Mouse (Mus musculus): ENCODE measurements at regions not wholly inside any gene's neighbourhood (a gene's known extent, or its start where the extent isn't known, plus 50 kb on each side); places are given as distances from the start of the nearest gene placed in this dataset.

DNA sequence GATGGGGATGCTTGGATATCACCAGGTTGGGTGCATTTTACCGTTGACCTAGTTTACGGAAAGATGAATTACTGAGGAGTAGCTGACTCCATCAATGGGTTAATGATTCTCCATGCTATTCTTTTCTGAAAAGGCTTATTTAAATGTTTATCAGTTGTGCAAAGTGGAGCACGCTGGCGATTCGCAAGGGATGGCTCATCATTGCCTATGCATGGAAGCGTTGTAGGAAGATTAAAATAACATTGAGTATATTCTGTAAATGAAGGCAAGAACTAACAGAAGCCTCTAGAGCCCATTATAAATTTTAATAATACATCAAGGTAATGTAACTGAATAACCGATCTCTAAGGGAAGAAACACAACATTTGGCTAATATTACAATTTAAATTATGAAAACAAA, 301.6 kb upstream of the Irx1 start:
- intact Hi-C loops (cut with DNase I), result no loop called here
- no peak for DNase-seq (ENCODE audit: low spot score in 2 of 2)

DNA sequence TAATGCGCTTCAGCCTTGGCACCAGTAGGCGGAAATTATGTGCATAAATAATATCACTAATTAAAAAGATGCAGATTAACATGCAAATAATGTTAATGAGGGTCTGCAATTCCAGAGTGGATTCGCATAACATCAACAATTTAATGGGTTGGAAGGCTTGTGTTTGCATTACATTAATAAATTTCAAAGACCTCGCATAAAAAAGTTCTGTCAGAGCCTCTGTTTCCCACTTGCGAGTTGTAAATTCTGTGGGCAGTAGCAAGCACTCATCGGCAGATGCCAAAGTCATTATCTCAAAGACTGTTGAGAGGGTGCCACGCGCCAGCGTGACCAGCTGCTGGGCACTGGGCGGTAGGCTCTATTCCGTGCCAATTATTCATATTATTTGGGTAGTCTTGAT, 302.1 kb upstream of the Irx1 start:
- intact Hi-C loops (cut with DNase I), result no loop called here
- no peak for DNase-seq (ENCODE audit: low spot score in 2 of 2)

DNA sequence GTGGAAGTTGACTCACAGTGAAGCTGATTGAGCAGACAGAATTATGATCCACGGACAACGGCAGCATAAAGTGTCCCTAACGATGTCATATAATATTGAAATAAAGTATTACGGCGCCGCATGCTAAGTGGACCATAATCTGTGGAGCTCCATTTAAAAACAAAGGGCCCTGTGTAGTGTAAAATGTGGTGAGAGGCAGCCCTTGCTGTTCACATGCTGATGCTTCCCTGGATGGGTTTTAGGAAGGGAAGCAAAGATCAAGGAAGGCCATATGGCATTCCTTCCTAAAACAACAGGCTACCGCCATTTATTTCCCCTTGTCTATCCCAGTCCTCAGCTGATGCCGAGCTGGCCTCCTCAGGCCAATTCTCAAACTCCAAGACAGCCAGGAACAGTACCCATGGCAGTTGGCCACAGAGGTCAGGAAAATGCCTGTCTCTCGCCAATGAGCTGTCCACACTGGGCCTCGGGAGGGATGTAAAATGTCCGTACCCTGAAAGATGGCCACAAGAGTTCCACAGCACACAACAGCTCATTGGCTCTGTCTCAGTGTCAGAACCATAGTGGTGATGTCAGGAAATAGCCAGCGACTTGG, 302.7 kb upstream of the Irx1 start:
- intact Hi-C loops (cut with DNase I), result no loop called here
- DNase-seq (ENCODE audit: low spot score in 2 of 2), result no peak

DNA sequence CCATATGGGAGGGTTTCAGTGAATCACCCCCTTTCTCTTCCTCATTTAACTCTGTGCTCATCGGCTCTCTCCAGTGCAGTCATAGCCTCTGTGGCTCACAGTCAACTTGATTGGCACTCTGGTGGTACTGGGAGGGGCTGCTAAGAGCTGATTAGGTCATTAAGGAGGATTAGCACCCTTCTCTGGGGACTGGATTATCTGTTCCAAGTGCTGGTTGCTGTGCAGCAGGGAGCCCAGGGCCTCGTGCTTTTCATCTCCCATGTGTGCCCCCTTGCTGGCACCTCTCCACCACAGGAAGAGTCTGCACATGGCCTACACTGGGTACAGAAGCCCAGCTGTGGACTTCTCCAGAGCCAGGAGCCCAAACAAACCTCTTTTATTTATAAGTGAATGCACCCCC, 316.8 kb upstream of the Irx1 start:
- intact Hi-C loops (cut with DNase I), result no loop called here
- DNase-seq (ENCODE audit: low spot score in 2 of 2), result no peak

DNA sequence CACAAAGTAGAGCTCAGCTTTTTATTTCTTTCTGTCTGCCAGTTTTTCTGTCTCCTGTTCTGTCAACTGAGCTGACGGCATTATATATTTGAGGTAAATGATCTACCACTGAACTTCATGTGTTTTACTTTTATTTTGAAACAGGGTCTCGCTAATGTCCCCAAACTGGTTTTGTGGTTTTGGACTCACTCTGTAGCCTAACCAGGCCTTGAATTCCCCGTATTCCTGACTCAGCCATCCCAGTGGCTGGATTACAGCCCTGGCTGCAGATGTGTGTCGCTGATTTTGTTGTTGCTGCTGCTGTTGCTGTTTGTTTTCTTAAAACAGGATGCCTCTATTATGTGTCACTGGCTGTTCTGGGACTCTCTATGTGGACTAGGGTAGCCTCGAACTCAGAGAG, 317.3 kb upstream of the Irx1 start:
- DNase-seq (ENCODE audit: low spot score in 2 of 2), result no peak
- intact Hi-C loops (cut with DNase I), result no loop called here

DNA sequence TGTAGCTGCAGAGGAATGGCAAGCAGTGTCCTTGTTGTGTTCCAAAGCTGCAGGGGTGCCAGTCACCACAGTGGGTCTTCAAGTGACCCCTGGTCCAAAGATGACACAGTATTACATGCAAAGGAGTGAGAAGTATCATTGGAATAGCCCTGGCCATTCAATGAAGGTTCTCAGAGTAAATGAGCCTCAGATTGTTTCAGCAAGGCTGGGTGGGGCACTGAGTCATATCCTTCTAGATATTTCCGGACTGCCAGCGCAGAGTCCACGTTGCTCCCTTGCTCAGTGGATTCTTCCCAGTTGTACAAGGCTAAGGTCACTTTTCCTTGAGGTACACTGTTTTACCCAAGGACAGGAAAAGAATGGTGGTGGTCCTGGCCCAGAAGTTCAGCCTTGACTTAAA, 319.2 kb upstream of the Irx1 start:
- DNase-seq (ENCODE audit: low spot score in 2 of 2), result no peak
- intact Hi-C loops (cut with DNase I), result no loop called here

DNA sequence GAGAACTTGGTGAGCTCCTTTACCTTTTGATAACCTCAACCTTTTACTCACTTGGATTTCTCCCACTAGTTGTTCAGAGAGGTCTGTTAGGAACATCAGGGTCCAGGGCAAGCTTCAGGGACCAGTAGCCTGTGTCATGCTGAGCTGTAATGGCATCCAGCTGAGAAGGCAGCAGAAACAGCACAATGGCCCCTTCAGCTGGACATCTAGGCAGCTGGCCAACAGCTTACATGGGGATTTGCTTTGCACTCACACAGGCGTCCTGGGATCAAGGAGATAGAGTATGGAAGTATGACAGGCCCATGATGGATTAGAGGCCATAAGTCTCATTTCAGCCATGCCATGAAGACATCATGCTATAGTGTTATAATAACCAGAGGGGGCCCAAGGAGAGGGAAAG, 320.2 kb upstream of the Irx1 start:
- DNase-seq (ENCODE audit: low spot score in 2 of 2), result no peak
- intact Hi-C loops (cut with DNase I), result no loop called here

DNA sequence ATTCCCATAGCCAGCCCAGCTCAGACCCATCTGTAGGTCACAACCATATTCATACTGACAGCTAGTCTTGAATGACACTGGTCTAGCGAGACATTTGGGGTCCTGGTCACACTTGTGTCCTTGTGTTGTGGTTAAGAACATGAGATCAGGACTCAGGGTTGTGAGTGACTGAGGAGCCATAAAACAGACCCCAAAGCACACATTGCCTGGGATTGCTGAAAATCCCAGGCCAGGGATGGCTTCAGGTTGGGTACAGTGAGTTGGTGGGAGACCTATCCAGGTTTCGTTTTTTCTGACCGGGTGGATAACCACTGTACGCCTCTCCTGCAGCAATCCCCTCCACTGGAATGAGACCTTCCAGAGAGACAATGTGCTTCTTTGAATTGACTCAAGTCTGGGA, 322.8 kb upstream of the Irx1 start:
- DNase-seq (ENCODE audit: low spot score in 2 of 2), result no peak
- intact Hi-C loops (cut with DNase I), result no loop called here

DNA sequence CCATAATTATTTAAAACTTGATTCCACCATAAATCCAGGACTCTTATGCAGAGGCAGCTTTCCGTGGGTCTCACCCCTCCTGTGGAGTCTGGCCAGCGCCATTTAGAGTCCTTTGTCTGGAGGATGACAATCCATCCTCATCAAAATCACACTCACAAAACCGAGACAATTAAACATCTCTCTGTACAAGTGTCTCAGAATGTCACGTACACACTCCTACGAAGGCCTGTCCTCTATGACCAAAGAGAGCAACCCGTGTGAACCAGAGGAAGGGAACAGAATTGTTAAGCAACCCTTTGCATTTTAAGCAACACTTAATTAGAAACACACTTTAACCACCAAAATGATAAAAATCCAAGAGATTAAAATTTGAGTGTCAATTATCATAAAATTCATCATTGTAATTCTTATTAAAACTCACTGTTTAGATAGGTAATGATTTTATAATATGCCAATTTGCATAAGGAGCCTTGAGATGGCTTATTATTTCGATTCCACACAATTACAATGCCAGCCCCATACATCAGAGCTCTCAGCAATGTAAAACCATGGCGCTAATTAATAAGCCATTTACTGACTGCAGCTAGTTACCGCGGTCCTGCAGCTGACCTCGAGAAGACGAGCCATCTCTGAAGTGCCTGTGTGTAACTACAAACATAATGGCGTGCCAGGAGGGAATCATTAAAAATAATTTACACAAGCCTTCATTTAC, 325.0 kb upstream of the Irx1 start:
- intact Hi-C loops (cut with DNase I), result no loop called here

DNA sequence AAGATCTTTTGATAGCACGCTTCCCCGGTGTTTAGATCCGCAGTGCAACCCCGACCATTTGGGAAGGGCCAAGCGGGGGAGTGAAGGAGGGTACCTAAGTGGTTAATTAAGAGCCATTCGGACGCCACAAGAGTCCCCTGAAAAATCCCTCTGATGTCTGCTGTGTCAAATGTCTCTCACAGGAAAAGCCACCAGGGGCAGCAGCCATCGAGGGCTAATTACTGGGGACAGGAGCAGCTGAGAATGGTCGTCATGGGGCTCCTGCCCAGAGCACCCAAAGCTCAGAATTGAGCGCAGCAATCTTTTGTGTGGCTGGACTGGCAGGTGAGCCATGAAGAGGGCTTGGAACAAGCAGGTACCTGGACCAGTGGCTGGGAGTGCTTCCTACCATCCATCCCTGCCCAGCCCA, 325.6 kb upstream of the Irx1 start:
- intact Hi-C loops (cut with DNase I), result no loop called here
- no peak for DNase-seq (ENCODE audit: low spot score in 2 of 2)

More for the DNA sequence above, 325.0 kb upstream of the Irx1 start:
- no peak for DNase-seq (ENCODE audit: low spot score in 2 of 2)

DNA sequence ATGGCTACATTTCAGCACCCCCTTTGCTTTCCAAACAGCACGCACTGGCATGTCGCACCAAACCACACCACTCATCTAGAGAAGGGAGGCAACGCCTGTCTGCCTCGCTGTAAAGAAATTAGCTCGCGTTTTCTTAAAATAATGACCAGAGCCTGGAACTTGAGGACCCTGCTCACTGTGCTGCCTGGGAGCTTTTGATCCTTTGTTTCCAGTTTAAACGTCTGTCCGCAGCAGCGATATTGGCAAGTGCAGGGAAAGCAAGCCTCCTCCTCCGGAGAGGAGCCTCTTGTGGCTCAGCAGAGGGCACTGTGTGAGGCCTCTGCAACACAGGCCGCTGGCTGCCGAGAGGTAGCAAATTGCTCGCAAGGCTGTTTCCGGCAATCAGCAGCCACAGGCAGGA, 328.8 kb upstream of the Irx1 start:
- intact Hi-C loops (cut with DNase I), result loop anchor here (5.0 kb wide), 1 partner anchor 335 kb away; the partner anchor contains the start of gene Irx2

DNA sequence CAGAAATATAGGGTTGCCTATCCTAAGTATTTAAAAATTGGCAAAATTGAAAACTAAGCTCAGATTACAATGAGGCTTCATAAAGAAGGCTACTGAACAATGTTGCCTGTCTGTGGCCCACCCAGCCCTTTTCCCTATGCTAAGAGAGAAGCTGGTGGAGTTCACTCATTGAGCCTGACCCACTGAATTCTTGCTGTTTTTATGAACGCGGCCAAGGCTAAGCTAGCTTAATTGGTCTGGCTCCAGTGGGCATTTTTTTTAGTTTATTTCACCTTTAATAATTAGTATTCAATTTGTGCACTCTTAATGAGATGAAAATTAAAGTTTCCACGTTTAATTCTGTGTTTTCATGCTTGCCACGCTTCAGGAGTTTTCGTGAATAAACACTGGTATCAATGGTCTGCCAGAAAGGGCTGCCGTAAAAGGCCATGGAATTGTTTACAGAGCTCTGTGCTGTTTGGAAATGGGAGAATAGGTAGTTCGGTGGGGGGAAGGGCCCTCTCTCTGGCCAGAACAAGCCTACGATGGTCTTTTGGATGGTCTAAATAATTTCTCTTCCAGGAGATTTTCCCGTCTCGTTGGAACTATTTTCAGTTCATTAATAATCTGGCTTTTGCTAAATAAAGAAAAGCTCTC, 329.7 kb upstream of the Irx1 start:
- no peak for DNase-seq (ENCODE audit: low spot score in 2 of 2)
- intact Hi-C loops (cut with DNase I), result loop anchor here (5.0 kb wide), 1 partner anchor 334 kb away; the partner anchor contains the start of gene Irx2

More for the DNA sequence above, 328.8 kb upstream of the Irx1 start:
- no peak for DNase-seq (ENCODE audit: low spot score in 2 of 2)

DNA sequence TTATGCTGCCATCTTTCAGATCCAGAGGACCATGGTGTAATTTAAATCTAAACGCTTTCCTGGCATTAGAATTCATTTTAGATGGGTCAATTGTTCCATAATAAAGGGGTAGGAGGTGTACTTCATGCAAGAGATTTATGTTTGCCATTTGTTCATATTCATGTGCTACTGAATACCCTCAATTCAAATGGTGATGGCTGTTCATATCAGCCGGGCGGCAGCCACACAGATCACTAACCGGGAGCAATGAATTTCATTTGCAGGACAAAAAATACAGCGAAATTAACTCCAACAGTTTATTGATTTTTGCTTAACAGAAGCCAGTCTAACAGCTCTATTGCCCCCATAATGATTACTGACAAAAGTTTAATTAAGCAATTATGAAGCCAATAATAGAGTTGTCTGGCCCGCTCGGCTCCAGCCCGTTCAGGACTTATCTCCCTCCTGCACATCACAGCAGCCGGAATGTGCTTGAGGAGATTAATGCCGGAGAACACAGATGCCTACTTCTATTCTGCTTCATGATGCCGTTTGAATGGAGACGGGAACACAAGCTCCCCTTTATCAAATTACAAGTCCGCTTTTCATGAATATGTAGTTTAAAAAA, 330.3 kb upstream of the Irx2 start:
- intact Hi-C loops (cut with DNase I), result loop anchor here (5.0 kb wide), 1 partner anchor 336 kb away; the partner anchor contains the start of gene Irx1
- no peak for DNase-seq (ENCODE audit: low spot score in 2 of 2)

DNA sequence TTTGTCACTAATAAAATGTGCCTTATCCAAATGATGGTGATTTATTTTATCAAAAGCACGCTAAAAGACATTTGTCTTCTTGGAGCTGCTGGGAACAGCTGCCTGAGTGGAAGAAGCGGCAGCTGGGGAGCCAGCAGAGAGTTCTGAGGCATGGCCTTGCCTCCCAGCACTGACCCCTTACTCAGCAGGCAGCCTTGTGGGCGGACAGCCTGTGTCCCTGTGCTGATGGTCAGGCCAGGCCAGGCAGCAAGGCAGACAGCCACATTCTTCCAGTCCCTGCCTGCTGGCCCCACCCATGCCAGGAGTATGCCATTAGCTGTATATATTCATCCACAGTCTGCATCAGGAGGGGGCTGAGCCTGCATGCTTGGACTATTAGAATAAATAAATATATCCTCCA, 329.0 kb upstream of the Irx2 start:
- intact Hi-C loops (cut with DNase I), result loop anchor here (5.0 kb wide), 1 partner anchor 337 kb away; the partner anchor contains the start of gene Irx1

DNA sequence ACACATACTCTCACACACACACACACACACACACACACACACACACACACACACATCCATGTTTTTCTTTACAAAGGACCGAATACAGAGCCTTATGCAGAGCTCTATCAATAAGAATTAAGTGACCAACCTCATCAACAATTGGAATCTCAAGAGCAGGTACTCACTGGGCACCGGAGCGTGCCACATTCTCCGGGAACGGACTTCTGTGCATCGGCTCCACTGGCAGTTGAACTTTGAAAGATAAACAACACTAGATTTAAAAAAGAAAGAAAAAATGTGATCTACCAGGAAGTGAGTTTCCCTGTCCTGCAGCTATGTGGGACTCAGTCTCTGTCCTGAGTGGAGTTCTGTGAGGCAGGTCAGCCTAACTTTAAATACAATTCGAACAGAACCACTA, 327.5 kb upstream of the Irx2 start:
- DNase-seq (ENCODE audit: low spot score in 2 of 2), result no peak
- intact Hi-C loops (cut with DNase I), result no loop called here

More for the DNA sequence above, 329.0 kb upstream of the Irx2 start:
- no peak for DNase-seq (ENCODE audit: low spot score in 2 of 2)

DNA sequence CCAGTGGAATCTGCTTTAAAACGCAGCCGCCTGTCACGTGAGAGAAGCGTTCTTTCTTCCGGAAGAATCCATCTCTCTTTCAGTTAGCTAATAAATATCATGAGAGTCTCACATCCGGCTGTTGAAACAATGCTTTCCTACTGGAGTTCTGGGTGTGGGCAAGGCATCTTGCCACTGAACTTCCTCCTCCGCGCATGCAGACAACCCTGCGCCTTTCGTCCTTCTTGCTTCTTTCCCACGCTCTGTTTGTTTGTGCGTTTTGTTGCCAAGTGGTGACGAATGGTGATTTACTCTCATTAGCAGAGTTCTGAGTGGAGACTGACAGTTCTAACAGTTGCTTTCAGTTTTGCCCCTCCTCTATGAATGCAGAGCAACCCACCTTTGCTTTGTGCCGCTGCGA, 326.8 kb upstream of the Irx2 start:
- intact Hi-C loops (cut with DNase I), result no loop called here
- no peak for DNase-seq (ENCODE audit: low spot score in 2 of 2)

DNA sequence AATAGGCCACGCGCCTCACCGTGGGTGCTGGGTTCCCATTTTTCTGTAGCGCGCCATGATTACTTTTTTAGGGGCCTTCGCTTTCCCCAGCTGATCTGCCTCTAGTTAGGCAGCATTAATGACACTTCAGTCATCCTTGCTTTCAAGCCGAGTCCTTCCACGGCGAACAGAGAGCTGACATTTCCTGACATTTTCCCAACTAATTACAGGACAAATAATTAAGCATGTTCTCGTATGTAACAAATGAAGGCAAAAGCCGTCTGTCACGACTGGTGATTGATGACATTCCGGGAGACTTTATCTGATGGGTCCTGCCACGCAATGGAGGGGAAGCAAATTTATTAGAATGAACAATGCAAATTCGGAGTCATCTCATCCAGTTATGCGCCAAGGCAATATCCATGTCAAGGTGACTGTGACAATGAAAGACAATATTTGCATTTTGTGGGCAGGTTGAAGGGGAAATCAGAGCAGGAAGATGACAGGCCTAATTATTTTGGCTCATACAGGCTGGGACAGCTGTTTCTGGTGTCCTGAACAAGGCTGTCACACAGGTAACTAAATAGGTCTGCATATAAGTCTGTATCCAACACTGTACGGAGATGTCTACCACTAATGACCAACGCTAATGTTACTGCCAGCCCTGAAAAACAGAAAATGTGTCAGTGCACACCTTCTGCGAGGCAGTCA, 326.0 kb upstream of the Irx2 start:
- intact Hi-C loops (cut with DNase I), result no loop called here
- DNase-seq (ENCODE audit: low spot score in 2 of 2), result no peak

DNA sequence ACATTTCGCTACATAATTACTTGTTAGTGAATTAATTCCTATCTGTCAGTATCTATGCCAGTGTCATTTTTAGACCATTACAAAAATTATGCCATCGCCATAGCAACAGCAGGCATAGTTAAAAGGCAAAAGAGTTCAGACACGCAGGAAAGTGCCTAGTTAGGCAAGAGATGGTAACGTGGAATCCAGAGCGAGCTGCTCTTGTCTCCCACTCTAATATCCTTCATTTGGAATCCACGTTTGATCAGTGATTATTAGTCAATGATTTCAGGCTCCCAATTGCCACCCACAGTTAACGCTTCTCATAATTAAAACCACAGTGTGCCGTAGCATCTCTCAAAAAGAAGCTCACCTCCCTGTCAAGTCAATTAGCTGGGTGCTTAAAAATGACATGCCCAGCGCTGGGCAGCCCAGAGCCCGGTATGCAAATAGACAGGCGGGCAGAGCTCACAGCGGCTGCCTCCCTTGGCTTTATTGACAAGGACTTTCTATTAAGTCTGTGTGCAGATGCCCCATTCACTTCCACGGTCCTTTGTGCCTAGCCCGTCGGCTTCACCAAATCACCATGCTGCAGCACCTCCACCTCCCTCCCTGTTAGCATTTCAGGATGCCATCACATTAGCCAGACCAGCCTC, 325.4 kb upstream of the Irx2 start:
- intact Hi-C loops (cut with DNase I), result no loop called here
- no peak for DNase-seq (ENCODE audit: low spot score in 2 of 2)

DNA sequence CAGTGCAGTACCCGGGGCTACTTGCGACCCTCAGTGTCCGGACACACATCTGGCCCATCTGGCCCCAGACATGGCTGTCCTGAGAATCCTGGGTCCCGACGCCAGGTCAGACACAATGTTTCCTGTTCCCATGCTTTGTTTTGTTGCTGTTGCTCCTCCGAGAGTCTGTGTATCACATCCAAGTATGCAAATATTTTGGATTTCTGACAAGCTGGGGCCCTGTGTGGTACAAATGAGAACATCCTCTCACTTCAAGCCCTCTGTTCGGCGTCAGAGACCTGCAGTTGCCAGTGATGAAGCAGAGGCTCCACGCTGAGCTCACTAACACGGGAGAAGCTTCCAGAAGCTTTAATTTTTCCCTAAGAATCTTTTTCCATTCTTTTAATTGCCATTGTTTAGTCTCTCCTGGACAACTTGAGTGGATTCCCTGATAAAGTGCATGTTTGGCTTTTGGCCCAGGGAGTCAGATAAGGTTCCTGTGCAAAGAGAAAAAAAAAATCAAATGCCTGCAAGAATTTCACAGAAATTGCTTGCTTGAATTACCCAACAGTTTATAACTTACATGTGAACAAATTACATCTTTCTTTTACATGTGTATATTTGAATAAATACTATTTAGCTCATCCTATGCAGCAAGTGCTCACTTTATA, 304.5 kb upstream of the Irx2 start:
- DNase-seq (ENCODE audit: low spot score in 2 of 2), result no peak
- intact Hi-C loops (cut with DNase I), result no loop called here
